Mouse (Mus musculus) stomach, embryonic 15.5 days (tissue): Measurements from ENCODE around the gene Duxf3. TPM values are rescaled to one million over a fixed set of nuclear protein-coding genes. Genes with fewer than 3 reads are reported as not detected.

ENCODE experiments used
- polyA plus RNA-seq: library from polyadenylated mRNA; unstranded; fragments of >200 nt; fragmentation: Nextera tagmentation; extraction: Ambion mirVana; gene quantifications from 2 replicates; pipeline ENCODE4 v1.2.1, GENCODE M21; 2015

Duxf3 gene
- polyA plus RNA-seq, 1 experiment from 2014 or later: not detected

Other genes with a start within 250 kb of the Duxf3 start
- gene AW822073, start 7.7 kb downstream of the Duxf3 start, polyA plus RNA-seq: not detected in 2 replicates
- gene Gm4981, start 4.0 kb upstream of the Duxf3 start, polyA plus RNA-seq: not detected in 2 replicates
- 73.4 and 75.5 TPM in 2 replicates for gene Gcc2, start 22.8 kb upstream of the Duxf3 start, polyA plus RNA-seq
- 150 and 155 TPM in 2 replicates for gene Lims1, start 90.8 kb upstream of the Duxf3 start, polyA plus RNA-seq
- gene Ranbp2, start 214.2 kb upstream of the Duxf3 start, polyA plus RNA-seq: 23.2 and 24.4 TPM in 2 replicates